Comparison of ENCODE assay signal across 27 mouse cellular contexts in the genomic region with DNA sequence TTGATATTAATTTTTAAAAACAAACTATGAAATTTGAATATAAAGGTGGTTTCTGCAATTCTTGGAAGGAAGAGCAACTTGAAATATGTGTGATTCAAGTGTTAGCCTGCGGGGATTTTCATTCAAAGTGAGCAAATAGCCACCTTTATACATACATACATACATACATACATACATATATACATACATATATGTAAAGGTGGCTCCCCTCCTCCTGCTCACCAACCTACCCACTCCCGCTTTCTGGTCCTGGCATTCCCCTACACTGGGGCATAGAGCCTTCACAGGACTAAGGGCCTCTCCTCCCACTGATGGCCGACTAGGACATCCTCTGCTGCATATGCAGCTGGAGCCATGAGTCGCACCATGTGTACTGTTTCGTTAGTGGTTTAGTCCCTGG.
"Had no signal": no experiment of that assay in that cellular context is flagged by ENCODE, and none has a peak within 500 bp of the region (broad histone marks: within the 10 kb centered on the region; RNA-seq: fewer than 3 reads in every experiment).

No protein-coding gene starts in this region.

- H3K27ac ChIP-seq: embryonic facial prominence, embryonic 10.5 days; embryonic facial prominence, embryonic 12.5 days; embryonic facial prominence, embryonic 13.5 days; embryonic facial prominence, embryonic 15.5 days; forebrain, embryonic 10.5 days; forebrain, embryonic 12.5 days; forebrain, embryonic 13.5 days; forebrain, embryonic 15.5 days; gastrocnemius, adult 2 months; heart, adult 2 months had no signal

- ATAC-seq: forebrain, embryonic 13.5 days; forebrain, embryonic 14.5 days; forebrain, embryonic 15.5 days; forebrain, embryonic 16.5 days; forebrain, postnatal 0 days had no signal

- H3K27me3 ChIP-seq: embryonic facial prominence, embryonic 12.5 days; embryonic facial prominence, embryonic 13.5 days; embryonic facial prominence, embryonic 15.5 days; forebrain, embryonic 12.5 days; forebrain, embryonic 13.5 days; forebrain, embryonic 15.5 days had no signal

- H3K9ac ChIP-seq: embryonic facial prominence, embryonic 12.5 days; embryonic facial prominence, embryonic 13.5 days; embryonic facial prominence, embryonic 15.5 days; forebrain, embryonic 12.5 days; forebrain, embryonic 13.5 days; forebrain, embryonic 15.5 days; forebrain, postnatal 0 days had no signal

- H3K4me1 ChIP-seq: embryonic facial prominence, embryonic 10.5 days; embryonic facial prominence, embryonic 12.5 days; embryonic facial prominence, embryonic 13.5 days; embryonic facial prominence, embryonic 15.5 days; forebrain, embryonic 10.5 days; forebrain, embryonic 12.5 days; forebrain, embryonic 13.5 days; forebrain, embryonic 15.5 days had no signal

- H3K36me3 ChIP-seq: embryonic facial prominence, embryonic 10.5 days; embryonic facial prominence, embryonic 12.5 days; embryonic facial prominence, embryonic 13.5 days; embryonic facial prominence, embryonic 15.5 days; forebrain, embryonic 10.5 days; forebrain, embryonic 12.5 days; forebrain, embryonic 15.5 days had no signal

- H3K4me3 ChIP-seq: embryonic facial prominence, embryonic 10.5 days; embryonic facial prominence, embryonic 12.5 days; embryonic facial prominence, embryonic 13.5 days; embryonic facial prominence, embryonic 15.5 days; erythroblast, embryonic 14.5 days; forebrain, embryonic 10.5 days; forebrain, embryonic 12.5 days; forebrain, embryonic 13.5 days; forebrain, embryonic 15.5 days; gastrocnemius, adult 2 months; heart, adult 2 months had no signal

- DNase-seq: cerebellum, adult 2 months; cerebellum, adult 8-10 months; cerebellum, adult 9-10 months; cerebellum, adult 9-11 months; cerebellum, postnatal 10 days; cerebellum, postnatal 14 days; cerebellum, postnatal 25 days; cerebellum, postnatal 36 days; embryo, embryonic 11 days; forebrain, postnatal 0 days; gastrocnemius, adult 2 months; gastrocnemius, postnatal 10 days; gastrocnemius, postnatal 14 days; gastrocnemius, postnatal 25 days; gastrocnemius, postnatal 36 days; heart, adult 2 months had no signal

- H3K4me2 ChIP-seq: embryonic facial prominence, embryonic 12.5 days; embryonic facial prominence, embryonic 13.5 days; embryonic facial prominence, embryonic 15.5 days; forebrain, embryonic 12.5 days; forebrain, embryonic 13.5 days; forebrain, embryonic 15.5 days had no signal

- H3K9me3 ChIP-seq: embryonic facial prominence, embryonic 10.5 days; embryonic facial prominence, embryonic 12.5 days; embryonic facial prominence, embryonic 13.5 days; embryonic facial prominence, embryonic 15.5 days; forebrain, embryonic 10.5 days; forebrain, embryonic 12.5 days; forebrain, embryonic 13.5 days; forebrain, embryonic 15.5 days had no signal
